Mouse (Mus musculus) ES-Bruce4 (cell line): ENCODE results near the gene Sdsl. TPM values are rescaled to one million over a fixed set of nuclear protein-coding genes. Genes with fewer than 3 reads are reported as not detected.

Experiments
- H3K27ac ChIP-seq: 2 replicates; pipeline ENCODE4 v1.5.1; 2012; ENCODE audit warnings: low read length, inconsistent platforms; ENCODE audit not compliant: insufficient read depth
- H3K27me3 ChIP-seq: 2 replicates; pipeline ENCODE4 v1.6.1; 2012; ENCODE audit warnings: mild to moderate bottlenecking, low read length, inconsistent platforms; ENCODE audit not compliant: control insufficient read depth, poor library complexity, insufficient read depth, severe bottlenecking
- H3K36me3 ChIP-seq: 2 replicates; pipeline ENCODE4 v1.6.1; 2012; ENCODE audit warnings: inconsistent platforms, mild to moderate bottlenecking, low read length, moderate library complexity; ENCODE audit not compliant: control insufficient read depth, poor library complexity, insufficient read depth, severe bottlenecking
- H3K4me1 ChIP-seq: one replicate; pipeline ENCODE4 v1.8.1; 2011; ENCODE audit warnings: low read length; ENCODE audit not compliant: control insufficient read depth, insufficient read depth
- H3K4me3 ChIP-seq: 2 replicates; pipeline ENCODE4 v1.5.1; 2011; ENCODE audit warnings: low read depth, mild to moderate bottlenecking, low read length
- H3K9ac ChIP-seq: 2 replicates; pipeline ENCODE4 v1.6.1; 2012; ENCODE audit warnings: low read depth, mild to moderate bottlenecking, inconsistent platforms; ENCODE audit not compliant: poor library complexity, severe bottlenecking
- H3K9me3 ChIP-seq: replicated peaks from 2 replicates; pipeline ENCODE4 v1.6.1; 2012; ENCODE audit warnings: mild to moderate bottlenecking, low read length, inconsistent platforms; ENCODE audit not compliant: control insufficient read depth, poor library complexity, insufficient read depth, severe bottlenecking
- CTCF ChIP-seq: IDR thresholded peaks from one replicate; pipeline ENCODE4 v1.8.1; 2011; ENCODE audit warnings: low read depth, low read length
- EP300 ChIP-seq: IDR thresholded peaks from 2 replicates; pipeline ENCODE4 v1.6.1; 2011; ENCODE audit warnings: low read depth, low read length; ENCODE audit not compliant: insufficient read depth
- POLR2A ChIP-seq: IDR thresholded peaks from one replicate; pipeline ENCODE4 v1.8.1; 2011; ENCODE audit warnings: low read length; ENCODE audit not compliant: insufficient read depth
- polyA plus RNA-seq: library from polyadenylated mRNA; stranded (reverse); fragments of >200 nt; gene quantifications from 2 replicates; pipeline ENCODE4 v1.2.4, GENCODE M21; 2011; ENCODE audit warnings: low read depth; ENCODE audit not compliant: missing spikeins, insufficient read depth, insufficient read length

The Sdsl gene
- polyA plus RNA-seq, 1 experiment = not detected

GRCm38 (mm10) chr5:120431649-120432485 is 40.7 kb downstream of the Sdsl start, which contains the start of gene Lhx5:
Gene Lhx5 (plus strand): TSS chr5:120431699.
- H3K36me3 ChIP-seq = no peaks in the 10 kb centered on the region
- TF ChIP-seq EP300 (no peak), POLR2A (no peak), CTCF (no peak)
- peak within 1 kb of the TSS; percentile 22 for H3K4me3 ChIP-seq
- peaks cover 50% of the 10 kb centered on the region for H3K27me3 ChIP-seq
- no peak within 1 kb of the TSS for H3K9ac ChIP-seq
- no peak within 1 kb of the TSS for H3K27ac ChIP-seq
- H3K9me3 ChIP-seq = no peaks in the 10 kb centered on the region
- no peaks in the 10 kb centered on the region for H3K4me1 ChIP-seq

GRCm38 (mm10) chr5:120431001-120431583 is 41.5 kb downstream of the Sdsl start:
- Histone ChIP-seq H3K36me3 (no peaks in the 10 kb centered on the region), H3K27ac (no peak overlapping the region), H3K27me3 (peaks cover 55% of the 10 kb centered on the region), H3K4me1 (no peaks in the 10 kb centered on the region), H3K9ac (no peak overlapping the region), H3K4me3 (peak overlapping the region; percentile 19), H3K9me3 (no peaks in the 10 kb centered on the region)
- TF ChIP-seq CTCF = no peak
- TF ChIP-seq POLR2A = no peak
- no peak for TF ChIP-seq EP300

- H3K4me3 ChIP-seq = no peak overlapping the region
- no peaks in the 10 kb centered on the region for H3K4me1 ChIP-seq
- TF ChIP-seq EP300 (no peak), POLR2A (no peak), CTCF (no peak)
- no peak overlapping the region for H3K27ac ChIP-seq
- no peaks in the 10 kb centered on the region for H3K9me3 ChIP-seq
- H3K27me3 ChIP-seq = peaks cover 63% of the 10 kb centered on the region
- no peak overlapping the region for H3K9ac ChIP-seq
- no peaks in the 10 kb centered on the region for H3K36me3 ChIP-seq
These were observed 42.9 kb downstream of the Sdsl start for GRCm38 (mm10) chr5:120429692-120430091.

DNA sequence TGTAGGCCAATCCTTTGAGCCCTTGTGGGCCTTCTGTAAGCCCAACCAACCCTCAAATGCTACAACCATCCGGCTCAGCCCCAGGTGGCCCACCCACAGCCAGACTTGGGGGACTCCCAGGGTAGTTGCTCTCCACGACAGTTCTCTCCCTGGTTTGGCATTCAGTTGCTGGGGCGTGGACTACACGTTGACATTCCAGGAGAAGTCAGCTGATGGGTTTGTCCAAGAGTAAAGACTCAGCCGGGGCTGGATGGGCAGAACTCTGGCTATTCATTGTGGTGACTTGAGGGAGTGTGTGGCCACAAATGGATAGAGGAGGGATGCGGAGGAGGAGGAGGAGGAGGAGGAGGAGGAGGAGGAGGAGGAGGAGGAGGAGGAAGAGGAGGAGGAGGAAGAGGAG is 43.6 kb downstream of the Sdsl start:
- Histone ChIP-seq H3K4me1 (no peaks in the 10 kb centered on the region), H3K36me3 (no peaks in the 10 kb centered on the region), H3K9ac (no peak overlapping the region), H3K9me3 (no peaks in the 10 kb centered on the region), H3K27me3 (peaks cover 62% of the 10 kb centered on the region), H3K4me3 (no peak overlapping the region), H3K27ac (no peak overlapping the region)
- TF ChIP-seq EP300 (no peak), CTCF (no peak), POLR2A (no peak)

- no peak overlapping the region for H3K4me3 ChIP-seq
These were observed 44.3 kb downstream of the Sdsl start for GRCm38 (mm10) chr5:120428189-120428838.

More at GRCm38 (mm10) chr5:120428189-120428838, 44.3 kb downstream of the Sdsl start:
- Histone ChIP-seq H3K9ac (no peak overlapping the region), H3K27ac (no peak overlapping the region), H3K27me3 (peaks cover 58% of the 10 kb centered on the region), H3K9me3 (no peaks in the 10 kb centered on the region), H3K4me1 (no peaks in the 10 kb centered on the region), H3K36me3 (no peaks in the 10 kb centered on the region)
- TF ChIP-seq EP300 (no peak), CTCF (no peak), POLR2A (no peak)
